Mouse (Mus musculus) CD8-positive naive resting alpha-beta T cell, adult 2 months (primary cell): ENCODE data around the gene Adap1.

ENCODE experiments used
- DNase-seq, 2 experiments: peaks; one replicate each; pipeline ENCODE4 v3.0.0; 2022; ENCODE audit warnings: low read depth in 2 of 2, low spot score in 2 of 2

The Adap1 gene

GRCm38 (mm10) chr5:139325395-139325966 is at the start of gene Adap1:
Adap1 (minus strand) TSS chr5:139325622.
- peak; percentile 16 to 32 for DNase-seq

GRCm38 (mm10) chr5:139374841-139375240 is 49.4 kb upstream of the Adap1 start:
- no peak for DNase-seq

GRCm38 (mm10) chr5:139373889-139374444 is 48.5 kb upstream of the Adap1 start:
- no peak for DNase-seq

DNA sequence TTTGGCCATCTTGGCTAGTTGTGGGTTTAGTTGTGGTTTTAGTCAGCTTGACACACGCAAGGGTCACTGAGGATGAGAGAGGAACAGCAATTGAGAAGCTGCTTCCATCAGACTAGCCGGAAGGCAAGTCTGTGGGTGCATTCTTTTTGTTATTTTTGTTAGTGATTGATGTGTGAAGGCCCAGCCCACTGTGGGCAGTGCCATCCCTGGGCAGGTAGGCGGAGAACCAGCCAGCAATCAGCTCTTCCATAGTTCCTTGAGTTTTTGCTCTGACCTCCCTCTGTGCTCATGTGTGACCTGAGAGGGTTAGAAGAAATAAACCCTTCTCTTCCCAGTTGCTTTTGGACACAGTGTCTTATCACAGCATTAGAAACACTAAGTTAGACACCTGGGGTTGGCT is 47.7 kb upstream of the Adap1 start:
- no peak for DNase-seq

DNA sequence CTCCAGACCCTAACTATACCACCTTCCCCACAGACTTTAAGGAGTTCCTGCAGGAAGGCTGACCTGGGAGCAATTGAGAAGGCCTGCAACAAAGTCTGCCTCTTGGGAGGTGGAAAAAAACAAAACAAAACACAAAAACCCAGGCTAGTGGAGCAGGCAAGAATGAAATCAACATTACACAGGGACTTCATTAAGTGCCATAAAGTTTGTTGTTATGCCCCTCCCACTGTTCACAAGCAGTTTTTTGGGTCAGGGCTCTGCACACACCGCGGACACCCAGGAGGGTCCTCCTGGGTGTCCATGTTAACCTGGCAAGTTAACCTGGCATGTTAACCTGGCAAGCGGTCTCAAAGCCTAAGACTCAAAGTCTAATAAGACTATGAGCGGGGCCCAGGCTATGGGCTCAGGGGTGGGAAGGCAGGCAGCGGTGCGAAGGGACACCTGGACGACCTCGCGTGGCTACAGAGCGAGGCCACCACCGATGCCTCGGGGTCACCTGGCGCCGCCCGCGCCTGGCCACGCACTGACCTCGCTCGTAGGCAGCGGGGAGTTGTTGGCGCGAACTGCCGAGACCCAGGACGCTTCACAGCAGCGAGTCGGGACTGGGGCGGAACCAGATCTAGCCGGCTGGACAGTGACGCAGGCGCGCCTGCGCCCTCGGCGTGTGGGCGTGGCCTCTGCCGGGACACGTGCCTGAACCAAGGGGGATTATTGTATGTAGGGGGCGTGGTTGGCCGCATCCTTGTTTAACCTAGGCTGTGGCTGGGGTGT is 46.4 kb upstream of the Adap1 start:
- DNase-seq = peak; percentile 84 to 92

GRCm38 (mm10) chr5:139371118-139371517 is 45.7 kb upstream of the Adap1 start:
- no peak for DNase-seq

- DNase-seq = no peak
Measured at GRCm38 (mm10) chr5:139370336-139370735, 44.9 kb upstream of the Adap1 start.

- no peak for DNase-seq
Measured at GRCm38 (mm10) chr5:139368638-139369320, 43.4 kb upstream of the Adap1 start.

DNA sequence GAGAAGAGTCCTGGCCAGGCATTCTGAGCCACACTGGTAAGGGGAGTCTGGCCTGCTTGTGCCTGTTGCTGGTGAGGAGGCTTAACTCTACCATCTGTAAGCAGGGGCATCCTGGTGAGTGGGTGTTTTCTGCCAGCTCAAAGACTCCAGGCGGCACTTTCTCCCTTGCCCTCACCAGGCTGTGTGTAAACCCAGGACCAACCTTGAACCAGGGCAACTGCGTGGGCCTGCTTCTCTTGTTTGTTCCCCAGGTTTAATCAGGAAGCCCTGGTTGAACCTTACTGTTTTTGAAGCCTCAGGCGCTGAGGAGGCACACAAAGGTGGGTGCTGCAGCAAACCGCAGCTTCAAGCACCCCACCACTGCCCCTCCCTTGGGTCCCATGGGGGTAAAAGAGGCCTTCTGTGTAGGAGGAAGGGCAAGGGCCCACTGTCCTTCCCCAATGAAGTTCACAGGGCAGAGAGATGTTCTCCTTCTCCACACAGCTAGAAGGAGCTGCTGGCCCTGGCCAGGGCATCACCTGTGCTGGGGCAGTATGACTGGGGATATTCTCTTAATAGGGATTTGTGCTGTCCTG is 42.5 kb upstream of the Adap1 start:
- DNase-seq = peak in 1 of 2 experiments; percentile 33

DNA sequence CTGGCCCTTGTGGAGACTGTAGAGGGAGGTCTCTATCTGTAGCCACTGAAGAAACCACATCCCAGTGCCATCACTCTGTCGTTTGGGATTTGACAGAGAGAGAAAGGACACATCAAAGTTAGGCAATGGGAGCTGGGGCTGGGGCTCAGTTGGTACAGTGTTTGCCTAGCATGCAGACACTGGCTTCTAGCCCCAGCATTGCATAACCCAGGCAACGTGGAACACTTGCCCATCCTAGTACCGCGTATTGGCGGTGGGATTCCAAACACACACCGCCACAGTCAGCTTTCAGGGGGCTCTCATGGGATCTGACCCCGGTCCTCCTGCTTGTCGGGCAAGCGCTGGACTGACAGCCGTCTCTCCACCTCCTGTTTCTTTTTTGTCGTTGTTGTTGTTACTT is 41.1 kb upstream of the Adap1 start:
- no peak for DNase-seq

- DNase-seq = no peak
Measured at GRCm38 (mm10) chr5:139365827-139366226, 40.4 kb upstream of the Adap1 start.

GRCm38 (mm10) chr5:139364911-139365571 is 39.6 kb upstream of the Adap1 start:
- DNase-seq = no peak

GRCm38 (mm10) chr5:139364260-139364910 is 39.0 kb upstream of the Adap1 start:
- peak; percentile 84 to 92 for DNase-seq

GRCm38 (mm10) chr5:139363858-139364257 is 38.4 kb upstream of the Adap1 start:
- DNase-seq = no peak

DNA sequence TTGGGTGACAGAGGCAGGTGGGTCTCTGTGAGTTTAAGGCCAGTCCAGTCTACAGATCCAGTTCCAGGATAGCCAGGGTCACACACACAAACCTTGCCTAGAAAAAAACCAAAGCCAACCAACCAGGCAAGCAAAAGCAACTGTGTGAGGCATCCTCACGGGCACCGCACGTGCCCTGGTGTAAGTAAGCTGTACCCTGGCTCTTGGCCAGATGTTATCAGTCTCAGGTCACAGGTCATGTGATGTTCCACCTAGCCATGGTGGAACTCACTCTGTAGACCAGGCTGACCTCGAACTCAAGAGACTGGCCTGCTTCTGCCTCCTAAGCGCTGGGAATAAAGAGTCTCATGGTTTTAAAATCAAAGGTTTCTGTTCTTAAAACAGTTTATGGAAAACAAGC is 33.8 kb upstream of the Adap1 start:
- DNase-seq = no peak

- peak in 1 of 2 experiments; percentile 33 for DNase-seq
Measured at GRCm38 (mm10) chr5:139358653-139359052, 33.2 kb upstream of the Adap1 start.

GRCm38 (mm10) chr5:139355235-139355772 is 29.9 kb upstream of the Adap1 start:
- peak; percentile 48 to 66 for DNase-seq

GRCm38 (mm10) chr5:139353946-139354345 is 28.5 kb upstream of the Adap1 start:
- no peak for DNase-seq

GRCm38 (mm10) chr5:139353496-139353895 is 28.1 kb upstream of the Adap1 start:
- DNase-seq = peak; percentile 36 to 43

GRCm38 (mm10) chr5:139352317-139352716 is 26.9 kb upstream of the Adap1 start, which contains the start of gene Cyp2w1:
Cyp2w1 (plus strand) TSS chr5:139352617.
- DNase-seq = no peak
